Mouse (Mus musculus): ENCODE measurements at regions not wholly inside any gene's neighbourhood (a gene's known extent, or its start where the extent isn't known, plus 50 kb on each side); places are given as distances from the start of the nearest gene placed in this dataset.

- no peak overlapping the region for H3K4me2 ChIP-seq (ENCODE audit: low read length)
- H3K27me3 ChIP-seq (replicated peaks; ENCODE audit: control insufficient read depth, insufficient read depth, low read length) = no peaks in the 10 kb centered on the region
- H3K4me1 ChIP-seq (replicated peaks; ENCODE audit: control insufficient read depth, insufficient read depth, low read length) = no peaks in the 10 kb centered on the region
- ATAC-seq = no peak
- no peak overlapping the region for H3K4me3 ChIP-seq (replicated peaks; ENCODE audit: low read length)
- no peaks in the 10 kb centered on the region for H3K9me3 ChIP-seq (ENCODE audit: control insufficient read depth, low read length)
- no peak overlapping the region for H3K9ac ChIP-seq (replicated peaks; ENCODE audit: low read depth, low read length)
- H3K36me3 ChIP-seq (ENCODE audit: control insufficient read depth, insufficient read depth) = no peaks in the 10 kb centered on the region
- 97% methylated on average over 1 of the region's 1 CpGs for WGBS
- H3K27ac ChIP-seq (ENCODE audit: low read length) = no peak overlapping the region
Observed at GRCm38 (mm10) chr11:90981626-90982025, 293.5 kb upstream of the Tom1l1 start.

GRCm38 (mm10) chr11:90978234-90978633 lies 290.1 kb upstream of the Tom1l1 start:
- Histone ChIP-seq H3K4me3 (replicated peaks; ENCODE audit: low read length) (no peak overlapping the region), H3K27ac (ENCODE audit: low read length) (no peak overlapping the region), H3K27me3 (replicated peaks; ENCODE audit: control insufficient read depth, insufficient read depth, low read length) (no peaks in the 10 kb centered on the region), H3K9ac (replicated peaks; ENCODE audit: low read depth, low read length) (no peak overlapping the region), H3K4me2 (ENCODE audit: low read length) (no peak overlapping the region), H3K36me3 (ENCODE audit: control insufficient read depth, insufficient read depth) (no peaks in the 10 kb centered on the region), H3K4me1 (replicated peaks; ENCODE audit: control insufficient read depth, insufficient read depth, low read length) (no peaks in the 10 kb centered on the region), H3K9me3 (ENCODE audit: control insufficient read depth, low read length) (no peaks in the 10 kb centered on the region)
- WGBS = 81% methylated on average over 3 of the region's 3 CpGs
- ATAC-seq = no peak

DNA sequence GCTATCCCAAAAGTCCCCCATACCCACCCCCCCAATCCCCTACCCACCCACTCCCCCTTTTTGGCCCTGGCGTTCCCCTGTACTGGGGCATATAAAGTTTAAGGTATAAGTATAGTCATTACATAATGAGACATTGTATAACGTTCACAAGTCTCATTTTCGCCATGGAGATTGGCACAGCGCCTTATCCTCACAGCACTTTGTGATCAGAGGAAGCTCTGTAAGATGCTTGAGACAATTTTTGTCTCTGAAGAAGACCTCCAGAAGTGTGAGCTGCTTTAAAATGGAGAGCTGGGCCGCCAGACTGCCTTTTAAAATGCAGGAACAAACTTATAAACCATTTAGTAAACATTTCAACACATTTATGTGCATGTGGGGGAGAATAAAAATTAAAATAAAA lies 252.9 kb upstream of the Tom1l1 start:
- no peak overlapping the region for H3K4me3 ChIP-seq (replicated peaks; ENCODE audit: low read length)
- no peaks in the 10 kb centered on the region for H3K27me3 ChIP-seq (replicated peaks; ENCODE audit: control insufficient read depth, insufficient read depth, low read length)
- H3K27ac ChIP-seq (ENCODE audit: low read length) = no peak overlapping the region
- H3K4me2 ChIP-seq (ENCODE audit: low read length) = no peak overlapping the region
- no peaks in the 10 kb centered on the region for H3K9me3 ChIP-seq (ENCODE audit: control insufficient read depth, low read length)
- no peak overlapping the region for H3K9ac ChIP-seq (replicated peaks; ENCODE audit: low read depth, low read length)
- no peak for ATAC-seq
- H3K36me3 ChIP-seq (ENCODE audit: control insufficient read depth, insufficient read depth) = no peaks in the 10 kb centered on the region
- H3K4me1 ChIP-seq (replicated peaks; ENCODE audit: control insufficient read depth, insufficient read depth, low read length) = no peaks in the 10 kb centered on the region
- WGBS = 69% methylated on average over 5 of the region's 5 CpGs

DNA sequence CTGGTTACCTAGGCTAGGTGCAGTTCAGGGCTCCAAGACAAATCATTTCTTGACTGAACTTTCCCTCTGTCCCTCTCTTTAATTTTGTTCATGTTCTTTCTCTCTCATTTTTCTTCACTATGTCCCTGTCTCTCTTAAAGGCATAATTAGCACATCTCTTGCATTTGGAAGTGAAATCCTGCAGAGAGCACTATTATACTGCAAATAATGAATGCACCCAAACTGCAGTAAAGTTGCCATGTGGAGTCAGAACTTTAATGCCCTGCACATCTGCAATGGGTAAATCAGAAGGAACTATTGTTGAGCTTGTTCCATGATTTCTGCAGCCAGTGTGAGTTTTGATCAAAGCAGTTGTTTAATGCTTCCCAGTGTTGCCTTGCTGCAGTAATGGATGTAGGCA lies 237.6 kb upstream of the Tom1l1 start:
- Histone ChIP-seq H3K4me2 (ENCODE audit: low read length) (no peak overlapping the region), H3K9me3 (ENCODE audit: control insufficient read depth, low read length) (no peaks in the 10 kb centered on the region), H3K27me3 (replicated peaks; ENCODE audit: control insufficient read depth, insufficient read depth, low read length) (no peaks in the 10 kb centered on the region), H3K4me3 (replicated peaks; ENCODE audit: low read length) (no peak overlapping the region), H3K4me1 (replicated peaks; ENCODE audit: control insufficient read depth, insufficient read depth, low read length) (no peaks in the 10 kb centered on the region), H3K36me3 (ENCODE audit: control insufficient read depth, insufficient read depth) (no peaks in the 10 kb centered on the region), H3K27ac (ENCODE audit: low read length) (no peak overlapping the region), H3K9ac (replicated peaks; ENCODE audit: low read depth, low read length) (no peak overlapping the region)
- ATAC-seq = no peak

DNA sequence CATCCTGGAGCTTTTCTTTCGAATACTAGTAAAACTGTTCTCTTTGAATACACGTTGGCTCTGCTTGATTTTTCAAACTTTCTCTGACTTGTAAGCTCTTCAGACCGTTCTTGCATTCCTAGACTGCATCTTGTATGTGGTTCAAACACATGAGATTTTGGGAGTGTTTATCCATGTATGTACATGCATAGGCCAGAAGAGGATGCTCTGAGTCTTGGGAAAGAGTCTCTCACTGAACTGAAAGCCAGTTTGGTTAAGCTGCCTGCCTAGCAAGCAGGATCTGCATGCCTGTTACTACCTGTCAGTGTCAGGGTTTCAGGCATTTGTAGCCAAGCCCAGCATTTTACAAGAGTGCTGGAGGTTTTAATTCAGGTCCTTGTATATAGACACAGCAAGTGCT lies 229.6 kb upstream of the Tom1l1 start:
- no peak overlapping the region for H3K4me3 ChIP-seq (replicated peaks; ENCODE audit: low read length)
- H3K4me2 ChIP-seq (ENCODE audit: low read length) = no peak overlapping the region
- WGBS = 72% methylated on average over 3 of the region's 3 CpGs
- H3K27ac ChIP-seq (ENCODE audit: low read length) = no peak overlapping the region
- no peaks in the 10 kb centered on the region for H3K27me3 ChIP-seq (replicated peaks; ENCODE audit: control insufficient read depth, insufficient read depth, low read length)
- H3K36me3 ChIP-seq (ENCODE audit: control insufficient read depth, insufficient read depth) = no peaks in the 10 kb centered on the region
- H3K4me1 ChIP-seq (replicated peaks; ENCODE audit: control insufficient read depth, insufficient read depth, low read length) = no peaks in the 10 kb centered on the region
- H3K9ac ChIP-seq (replicated peaks; ENCODE audit: low read depth, low read length) = no peak overlapping the region
- ATAC-seq = no peak
- H3K9me3 ChIP-seq (ENCODE audit: control insufficient read depth, low read length) = no peaks in the 10 kb centered on the region

DNA sequence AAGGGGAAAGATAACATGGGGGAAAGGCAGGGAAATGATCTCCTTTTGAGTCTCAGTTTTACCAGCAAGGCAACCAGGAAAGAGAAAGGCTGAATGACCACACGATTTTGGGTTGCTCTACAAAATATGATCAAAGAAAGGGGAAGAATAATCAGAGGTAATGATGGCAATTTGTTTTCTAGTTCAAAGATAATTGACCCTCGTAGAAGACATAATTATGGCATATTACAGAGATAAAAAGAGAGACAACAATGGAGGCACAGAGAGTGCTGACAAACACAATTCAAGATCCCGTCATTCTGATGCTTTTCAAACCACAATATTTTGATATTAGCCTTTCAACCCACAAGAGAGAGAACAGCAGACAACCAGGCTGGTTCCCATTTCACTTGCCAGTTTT lies 206.1 kb upstream of the Tom1l1 start:
- H3K9ac ChIP-seq (replicated peaks; ENCODE audit: low read depth, low read length) = no peak overlapping the region
- no peak overlapping the region for H3K27ac ChIP-seq (ENCODE audit: low read length)
- no peak overlapping the region for H3K4me2 ChIP-seq (ENCODE audit: low read length)
- H3K9me3 ChIP-seq (ENCODE audit: control insufficient read depth, low read length) = no peaks in the 10 kb centered on the region
- H3K4me1 ChIP-seq (replicated peaks; ENCODE audit: control insufficient read depth, insufficient read depth, low read length) = no peaks in the 10 kb centered on the region
- 19% methylated on average over 3 of the region's 3 CpGs for WGBS
- ATAC-seq = 0 out of 2 replicates have a peak, but pooled peaks have one; percentile 45
- no peaks in the 10 kb centered on the region for H3K27me3 ChIP-seq (replicated peaks; ENCODE audit: control insufficient read depth, insufficient read depth, low read length)
- no peaks in the 10 kb centered on the region for H3K36me3 ChIP-seq (ENCODE audit: control insufficient read depth, insufficient read depth)
- H3K4me3 ChIP-seq (replicated peaks; ENCODE audit: low read length) = no peak overlapping the region

GRCm38 (mm10) chr11:90873122-90873521 lies 185.0 kb upstream of the Tom1l1 start:
- no peaks in the 10 kb centered on the region for H3K36me3 ChIP-seq (ENCODE audit: control insufficient read depth, insufficient read depth)
- H3K4me1 ChIP-seq (replicated peaks; ENCODE audit: control insufficient read depth, insufficient read depth, low read length) = no peaks in the 10 kb centered on the region
- H3K9ac ChIP-seq (replicated peaks; ENCODE audit: low read depth, low read length) = no peak overlapping the region
- H3K9me3 ChIP-seq (ENCODE audit: control insufficient read depth, low read length) = no peaks in the 10 kb centered on the region
- H3K27me3 ChIP-seq (replicated peaks; ENCODE audit: control insufficient read depth, insufficient read depth, low read length) = no peaks in the 10 kb centered on the region
- no peak overlapping the region for H3K4me2 ChIP-seq (ENCODE audit: low read length)
- no peak overlapping the region for H3K27ac ChIP-seq (ENCODE audit: low read length)
- H3K4me3 ChIP-seq (replicated peaks; ENCODE audit: low read length) = no peak overlapping the region
- no peak for ATAC-seq

DNA sequence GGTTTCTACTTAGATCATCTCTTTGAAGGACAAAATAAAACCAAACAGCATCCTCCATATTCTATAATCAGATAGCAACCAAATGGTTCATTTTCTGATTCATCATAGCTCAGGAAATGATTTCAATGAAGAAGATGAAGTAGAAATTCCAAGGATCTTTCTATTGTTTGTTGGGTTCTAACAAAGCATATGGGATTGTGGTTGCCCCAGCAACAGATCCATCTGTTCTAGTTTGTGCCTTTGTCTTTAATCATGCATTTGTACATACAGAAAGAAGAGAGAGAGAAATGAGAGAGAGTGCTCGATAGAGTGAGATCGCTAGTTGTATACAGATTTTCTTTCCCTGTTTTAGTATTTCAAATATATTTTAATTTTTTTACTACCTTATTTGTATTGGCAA lies 183.5 kb upstream of the Tom1l1 start:
- Histone ChIP-seq H3K4me2 (ENCODE audit: low read length) (no peak overlapping the region), H3K9ac (replicated peaks; ENCODE audit: low read depth, low read length) (no peak overlapping the region), H3K36me3 (ENCODE audit: control insufficient read depth, insufficient read depth) (no peaks in the 10 kb centered on the region), H3K27ac (ENCODE audit: low read length) (no peak overlapping the region), H3K27me3 (replicated peaks; ENCODE audit: control insufficient read depth, insufficient read depth, low read length) (no peaks in the 10 kb centered on the region), H3K4me1 (replicated peaks; ENCODE audit: control insufficient read depth, insufficient read depth, low read length) (no peaks in the 10 kb centered on the region), H3K9me3 (ENCODE audit: control insufficient read depth, low read length) (no peaks in the 10 kb centered on the region), H3K4me3 (replicated peaks; ENCODE audit: low read length) (no peak overlapping the region)
- no peak for ATAC-seq
- 54% methylated on average over 2 of the region's 2 CpGs for WGBS

DNA sequence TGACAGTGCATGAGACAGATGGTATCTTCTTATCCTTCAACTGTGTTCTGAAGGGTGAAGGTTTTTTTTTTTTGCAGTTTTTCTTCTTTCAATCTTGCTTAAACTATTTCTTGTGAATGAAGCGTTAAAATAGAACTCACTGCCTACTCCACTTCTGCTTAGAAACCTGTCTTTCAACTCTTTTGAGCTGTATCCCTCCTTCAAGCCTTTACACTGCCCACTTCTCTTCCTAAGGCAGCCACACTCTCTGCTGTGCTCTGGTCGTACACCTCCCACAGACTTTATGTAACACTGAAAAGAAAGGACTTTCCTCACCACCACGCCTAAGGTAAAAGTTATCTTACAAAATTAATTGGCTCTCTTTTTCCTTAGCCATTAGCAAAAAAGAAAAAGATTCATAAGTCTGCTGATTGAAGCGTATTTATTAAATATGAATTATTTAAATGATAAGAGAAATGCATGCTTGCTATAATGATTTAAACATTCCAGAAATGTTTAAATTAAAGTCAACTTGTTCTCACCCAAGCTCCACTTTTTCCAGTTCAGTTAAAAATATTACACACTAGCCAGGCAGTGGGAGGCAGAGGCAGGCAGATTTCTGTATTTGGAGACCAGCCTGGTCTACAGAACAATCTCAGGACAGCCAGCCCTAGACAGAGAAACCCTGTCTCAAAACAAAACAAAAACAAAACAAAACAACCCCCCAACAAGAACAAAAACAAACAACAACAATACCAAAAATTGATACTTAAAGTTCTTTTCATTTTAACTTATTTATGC lies 176.0 kb upstream of the Tom1l1 start:
- WGBS = 86% methylated on average over 4 of the region's 4 CpGs

DNA sequence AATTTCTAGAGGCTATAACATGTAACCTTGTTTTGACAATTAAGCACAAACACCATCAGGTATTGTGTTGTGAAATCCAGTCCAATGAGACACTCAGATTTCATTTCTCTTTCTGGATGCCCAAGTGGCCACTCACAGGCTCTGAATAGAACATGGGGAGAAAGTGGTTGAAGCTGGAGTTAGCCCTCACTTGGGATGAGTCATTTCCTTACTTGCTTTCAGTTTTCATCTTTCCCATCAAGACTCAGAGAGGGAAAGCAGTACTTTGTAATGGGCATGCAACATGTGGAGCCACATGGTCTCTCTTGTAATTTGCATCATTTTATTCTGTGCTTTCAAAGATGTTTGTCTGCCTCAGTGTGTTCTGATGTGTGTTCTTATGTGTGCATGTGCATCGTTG lies 167.6 kb upstream of the Tom1l1 start:
- Histone ChIP-seq H3K27me3 (replicated peaks; ENCODE audit: control insufficient read depth, insufficient read depth, low read length) (no peaks in the 10 kb centered on the region), H3K36me3 (ENCODE audit: control insufficient read depth, insufficient read depth) (no peaks in the 10 kb centered on the region), H3K4me2 (ENCODE audit: low read length) (no peak overlapping the region), H3K4me1 (replicated peaks; ENCODE audit: control insufficient read depth, insufficient read depth, low read length) (0 out of 2 replicates have a peak, but pooled peaks cover 2% of the 10 kb centered on the region), H3K9me3 (ENCODE audit: control insufficient read depth, low read length) (no peaks in the 10 kb centered on the region), H3K9ac (replicated peaks; ENCODE audit: low read depth, low read length) (no peak overlapping the region), H3K4me3 (replicated peaks; ENCODE audit: low read length) (no peak overlapping the region), H3K27ac (ENCODE audit: low read length) (no peak overlapping the region)
- 84% methylated on average over 1 of the region's 1 CpGs for WGBS
- no peak for ATAC-seq

More for the DNA sequence above, 176.0 kb upstream of the Tom1l1 start:
- no peak overlapping the region for H3K27ac ChIP-seq (ENCODE audit: low read length)
- H3K27me3 ChIP-seq (replicated peaks; ENCODE audit: control insufficient read depth, insufficient read depth, low read length) = no peaks in the 10 kb centered on the region
- H3K36me3 ChIP-seq (ENCODE audit: control insufficient read depth, insufficient read depth) = no peaks in the 10 kb centered on the region
- no peak overlapping the region for H3K9ac ChIP-seq (replicated peaks; ENCODE audit: low read depth, low read length)
- H3K4me3 ChIP-seq (replicated peaks; ENCODE audit: low read length) = no peak overlapping the region
- no peaks in the 10 kb centered on the region for H3K4me1 ChIP-seq (replicated peaks; ENCODE audit: control insufficient read depth, insufficient read depth, low read length)
- H3K4me2 ChIP-seq (ENCODE audit: low read length) = no peak overlapping the region
- ATAC-seq = no peak
- H3K9me3 ChIP-seq (ENCODE audit: control insufficient read depth, low read length) = no peaks in the 10 kb centered on the region

Data from forebrain, embryonic 16.5 days (tissue).